Mouse (Mus musculus): ENCODE data around the gene C5ar2. TPM values are rescaled to one million over a fixed set of nuclear protein-coding genes. Genes with fewer than 3 reads are reported as not detected.

C5ar2 gene
- polyA plus RNA-seq, 1 experiment, result 0.04 TPM

- H3K4me1 ChIP-seq, result peaks cover 11% of the 10 kb centered on the region
- H3K9me3 ChIP-seq, result no peaks in the 10 kb centered on the region
- H3K36me3 ChIP-seq (replicated peaks; ENCODE audit: low read length), result no peaks in the 10 kb centered on the region
- H3K4me3 ChIP-seq (replicated peaks), result no peak overlapping the region
- no peak for TF ChIP-seq FLI1 (IDR thresholded peaks at IDR 0.05; ENCODE audit: low read length)
- no peak for TF ChIP-seq GATA1 (IDR thresholded peaks at IDR 0.05; ENCODE audit: borderline replicate concordance, low read length)
- H3K27me3 ChIP-seq (replicated peaks), result peaks cover 55% of the 10 kb centered on the region
Measured at GRCm38 (mm10) chr7:16187494-16187893, 56.5 kb downstream of the C5ar2 start.

Other genes starting within 250 kb of the C5ar2 start
- gene Bicra, start 196.2 kb downstream of the C5ar2 start, polyA plus RNA-seq (2012; ENCODE audit: insufficient read depth, low replicate concordance), result 30.6 and 132 TPM in 2 replicates
- 0.15 TPM in 1 of 2 replicates, not detected in the other for gene Zfp541, start 182.3 kb downstream of the C5ar2 start, polyA plus RNA-seq (2012; ENCODE audit: insufficient read depth, low replicate concordance)
- gene Napa, start 145.7 kb downstream of the C5ar2 start, polyA plus RNA-seq (2012; ENCODE audit: insufficient read depth, low replicate concordance), result 161 and 318 TPM in 2 replicates
- 5.7 and 14.1 TPM in 2 replicates for gene Kptn, start 124.3 kb downstream of the C5ar2 start, polyA plus RNA-seq (2012; ENCODE audit: insufficient read depth, low replicate concordance)
- gene Slc8a2, start 114.3 kb downstream of the C5ar2 start, polyA plus RNA-seq (2012; ENCODE audit: insufficient read depth, low replicate concordance), result not detected in 2 replicates
- gene Meis3, start 69.1 kb downstream of the C5ar2 start, polyA plus RNA-seq (2012; ENCODE audit: insufficient read depth, low replicate concordance), result 1.4 TPM in 1 of 2 replicates, not detected in the other
- gene Dhx34, start 22.1 kb downstream of the C5ar2 start, polyA plus RNA-seq (2012; ENCODE audit: insufficient read depth, low replicate concordance), result 29.7 and 75.4 TPM in 2 replicates
- 2.0 and 6.6 TPM in 2 replicates for gene C5ar1, start 15.4 kb upstream of the C5ar2 start, polyA plus RNA-seq (2012; ENCODE audit: insufficient read depth, low replicate concordance)
- gene Inafm1, start 29.5 kb upstream of the C5ar2 start, polyA plus RNA-seq (2012; ENCODE audit: insufficient read depth, low replicate concordance), result 53.8 and 168 TPM in 2 replicates
- gene Ccdc9, start 42.6 kb upstream of the C5ar2 start, polyA plus RNA-seq (2012; ENCODE audit: insufficient read depth, low replicate concordance), result 27.8 and 101 TPM in 2 replicates
- 1,043 and 5,254 TPM in 2 replicates for gene Bbc3, start 64.2 kb upstream of the C5ar2 start, polyA plus RNA-seq (2012; ENCODE audit: insufficient read depth, low replicate concordance)
- gene Sae1, start 143.7 kb upstream of the C5ar2 start, polyA plus RNA-seq (2012; ENCODE audit: insufficient read depth, low replicate concordance), result 4.3 and 20.1 TPM in 2 replicates
- 59.1 and 96.9 TPM in 2 replicates for gene Zc3h4, start 156.8 kb upstream of the C5ar2 start, polyA plus RNA-seq (2012; ENCODE audit: insufficient read depth, low replicate concordance)
- 185 and 233 TPM in 2 replicates for gene Tmem160, start 208.6 kb upstream of the C5ar2 start, polyA plus RNA-seq (2012; ENCODE audit: insufficient read depth, low replicate concordance)
- not detected in 2 replicates for gene Npas1, start 233.6 kb upstream of the C5ar2 start, polyA plus RNA-seq (2012; ENCODE audit: insufficient read depth, low replicate concordance)

All from megakaryocyte, embryonic 14.5 days (primary cell).